Mouse (Mus musculus) left cerebral cortex, postnatal 36 days (tissue): ENCODE data around the gene Rnf38. TPM values are rescaled to one million over a fixed set of nuclear protein-coding genes. Genes with fewer than 3 reads are reported as not detected.

Experiments
- DNase-seq, 2 experiments: peaks; one replicate each; pipeline ENCODE4 v3.0.0; 2021 to 2022; ENCODE audit warnings: low spot score in 2 of 2, mixed read lengths in 1 of 2
- intact Hi-C: fragments of 180-260 bp; cut with DNase I; formaldehyde crosslinking; loops from one replicate; pipeline ENCODE4 v1.15.1; 2025
- total RNA-seq, 2 experiments: library from RNA; stranded (reverse); gene quantifications; 2 replicates each; pipeline ENCODE4 v1.2.3; 2021

The Rnf38 gene
- 10 to 100 TPM; 62.2 to 64.8 TPM for total RNA-seq

GRCm38 (mm10) chr4:44233713-44234003 lies at the start of gene Rnf38:
TSS of gene Rnf38 (minus strand) at chr4:44233789.
- DNase-seq: no peak
- intact Hi-C loops: loop anchor here (2.0 to 5.0 kb wide), 2 partner anchors 54 to 67 kb away; no protein-coding TSS in a partner anchor

GRCm38 (mm10) chr4:44281597-44282265 lies 48.1 kb upstream of the Rnf38 start:
- DNase-seq: no peak
- intact Hi-C loops: no loop called here

GRCm38 (mm10) chr4:44271134-44271533 lies 37.5 kb upstream of the Rnf38 start:
- DNase-seq: no peak
- intact Hi-C loops: no loop called here

GRCm38 (mm10) chr4:44269376-44269817 lies 35.8 kb upstream of the Rnf38 start:
- intact Hi-C loops: no loop called here
- peak; percentile 46 to 64 for DNase-seq

GRCm38 (mm10) chr4:44267437-44267836 lies 33.8 kb upstream of the Rnf38 start:
- no peak for DNase-seq
- intact Hi-C loops: no loop called here

GRCm38 (mm10) chr4:44265500-44265899 lies 31.9 kb upstream of the Rnf38 start:
- no peak for DNase-seq
- intact Hi-C loops: no loop called here

- DNase-seq: no peak
- intact Hi-C loops: no loop called here
These were observed 26.7 kb upstream of the Rnf38 start for GRCm38 (mm10) chr4:44260244-44260643.

- DNase-seq: no peak
- intact Hi-C loops: no loop called here
These were observed 25.5 kb upstream of the Rnf38 start for GRCm38 (mm10) chr4:44259126-44259525.

GRCm38 (mm10) chr4:44254579-44254978 lies 21.0 kb upstream of the Rnf38 start:
- intact Hi-C loops: no loop called here
- no peak for DNase-seq

- intact Hi-C loops: no loop called here
- DNase-seq: no peak
These were observed 19.6 kb upstream of the Rnf38 start for GRCm38 (mm10) chr4:44253191-44253590.

GRCm38 (mm10) chr4:44251966-44252916 lies 18.7 kb upstream of the Rnf38 start:
- DNase-seq: peak; percentile 37 to 38
- intact Hi-C loops: no loop called here

- intact Hi-C loops: no loop called here
- DNase-seq: peak; percentile 29 to 31
These were observed 17.9 kb upstream of the Rnf38 start for GRCm38 (mm10) chr4:44251521-44251920.

- no peak for DNase-seq
- intact Hi-C loops: no loop called here
These were observed 16.1 kb upstream of the Rnf38 start for GRCm38 (mm10) chr4:44249705-44250104.

GRCm38 (mm10) chr4:44247051-44247939 lies 13.7 kb upstream of the Rnf38 start:
- intact Hi-C loops: no loop called here
- no peak for DNase-seq

GRCm38 (mm10) chr4:44246285-44246684 lies 12.7 kb upstream of the Rnf38 start:
- intact Hi-C loops: no loop called here
- no peak for DNase-seq

GRCm38 (mm10) chr4:44241638-44242037 lies 8.0 kb upstream of the Rnf38 start:
- DNase-seq: no peak
- intact Hi-C loops: no loop called here

GRCm38 (mm10) chr4:44235946-44236345 lies 2.4 kb upstream of the Rnf38 start:
- intact Hi-C loops: no loop called here

GRCm38 (mm10) chr4:44234004-44234866 lies 646 bp upstream of the Rnf38 start:
- DNase-seq: peak; percentile 84 to 92
- intact Hi-C loops: loop anchor here (5.0 kb wide), 1 partner anchor 53 kb away; no protein-coding TSS in a partner anchor

More at GRCm38 (mm10) chr4:44235946-44236345, 2.4 kb upstream of the Rnf38 start:
- no peak for DNase-seq
